Mouse (Mus musculus): Measurements from ENCODE around the gene Slc17a8.
"Not testable (repeated sequence)": the region's sequence is repeated elsewhere in the genome, so short reads cannot be mapped to it uniquely, and the experiment has no call there.

Gene Slc17a8

DNA sequence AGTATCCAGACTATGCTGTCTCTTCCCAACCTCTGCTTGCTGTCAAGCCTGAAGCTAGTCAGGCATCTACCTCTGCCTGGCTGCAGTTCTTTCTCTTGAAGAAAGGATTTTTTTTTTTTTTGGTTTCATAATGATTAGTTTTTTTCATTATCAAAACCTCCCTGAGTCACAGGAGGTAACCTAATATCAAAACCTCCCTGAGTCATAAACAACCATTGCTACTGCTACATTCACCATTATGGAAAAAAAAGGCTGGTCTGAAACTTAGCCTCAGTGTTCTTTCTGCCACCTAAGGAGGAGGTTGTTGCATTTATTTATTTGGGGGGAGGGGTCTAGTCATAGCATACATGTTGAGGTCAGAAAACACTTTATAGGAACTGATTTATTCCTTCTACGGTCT lies 31.2 kb downstream of the Slc17a8 start:
- CTCF ChIA-PET = no interaction called here

DNA sequence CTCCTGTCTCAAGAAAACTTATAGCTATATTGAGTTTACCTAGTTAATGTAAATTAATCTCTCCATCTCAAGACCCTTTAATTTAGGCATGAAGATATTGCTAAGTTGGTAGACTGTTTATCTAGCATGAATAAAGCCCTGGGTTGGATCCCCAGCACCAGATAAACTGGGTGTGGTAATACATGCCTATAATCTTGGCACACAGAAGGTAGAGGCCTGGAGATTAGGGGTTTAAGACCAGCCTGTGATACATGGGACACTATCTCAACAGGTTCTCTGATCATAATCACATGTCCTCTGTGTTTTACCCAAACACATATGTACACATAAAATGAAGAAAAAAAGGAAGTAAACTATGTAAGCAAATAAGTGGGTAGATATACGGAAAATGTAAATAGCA lies 32.3 kb downstream of the Slc17a8 start:
- CTCF ChIA-PET = no interaction called here

DNA sequence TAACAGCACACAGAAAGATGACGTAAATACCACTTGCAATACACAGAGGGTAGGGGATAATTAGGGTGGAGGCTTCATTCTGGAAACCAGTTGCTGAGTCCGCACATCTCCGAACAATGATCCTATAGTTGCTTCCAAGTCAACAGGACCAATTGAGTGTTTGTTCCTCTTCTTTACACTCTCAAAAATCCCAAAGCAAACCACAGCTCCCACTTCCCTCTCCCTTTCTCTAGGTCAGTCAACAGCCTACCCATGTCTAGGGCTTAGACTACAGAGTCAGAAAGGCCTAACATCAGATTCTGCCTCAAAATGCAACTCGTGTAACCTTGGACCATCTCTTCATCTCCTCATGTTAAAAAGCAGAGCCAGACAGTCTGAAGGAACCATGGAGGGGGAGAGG lies 36.3 kb downstream of the Slc17a8 start:
- CTCF ChIA-PET = interaction anchor here (0.7 kb wide), 1 partner anchor 18 kb away, joined by 15 read pairs; no protein-coding TSS in a partner anchor

DNA sequence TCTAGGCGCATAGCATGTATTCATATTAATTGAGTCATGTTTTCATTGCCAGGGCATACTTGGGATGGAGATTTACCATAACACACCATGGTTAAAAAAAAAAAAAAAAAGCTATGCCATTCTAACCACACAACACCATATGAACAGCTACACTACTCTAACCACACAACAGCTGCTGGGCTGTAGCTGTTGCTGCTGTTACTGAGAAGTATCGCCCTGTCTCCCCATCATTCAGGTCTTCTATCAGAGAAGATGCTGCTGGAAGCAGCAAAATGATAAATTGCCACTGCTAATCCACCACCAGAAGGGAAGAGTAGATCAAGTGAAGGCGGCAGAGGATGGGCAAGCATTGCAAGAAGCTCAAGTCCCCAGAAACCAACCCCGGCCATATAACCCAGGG lies 42.3 kb downstream of the Slc17a8 start:
- CTCF ChIA-PET = no interaction called here

DNA sequence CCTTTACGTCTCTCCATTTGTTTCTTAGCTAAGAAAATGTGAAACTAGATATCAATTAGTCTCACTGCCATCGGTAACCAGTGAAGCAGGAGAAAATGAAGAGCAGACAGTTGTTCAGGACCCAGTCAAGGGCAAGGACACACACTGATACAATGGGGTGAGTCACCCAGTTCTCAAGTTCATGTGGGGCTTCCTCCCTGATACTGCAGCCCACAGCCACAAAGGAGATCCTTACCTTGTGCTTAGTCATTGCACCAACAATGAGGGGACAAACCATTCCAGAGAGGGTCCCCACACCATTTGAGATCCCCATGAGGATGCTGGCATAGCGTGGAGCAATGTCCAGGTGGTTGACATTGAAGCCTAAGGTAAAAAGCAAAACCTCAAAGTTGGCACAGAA lies 43.4 kb downstream of the Slc17a8 start:
- CTCF ChIA-PET = no interaction called here

DNA sequence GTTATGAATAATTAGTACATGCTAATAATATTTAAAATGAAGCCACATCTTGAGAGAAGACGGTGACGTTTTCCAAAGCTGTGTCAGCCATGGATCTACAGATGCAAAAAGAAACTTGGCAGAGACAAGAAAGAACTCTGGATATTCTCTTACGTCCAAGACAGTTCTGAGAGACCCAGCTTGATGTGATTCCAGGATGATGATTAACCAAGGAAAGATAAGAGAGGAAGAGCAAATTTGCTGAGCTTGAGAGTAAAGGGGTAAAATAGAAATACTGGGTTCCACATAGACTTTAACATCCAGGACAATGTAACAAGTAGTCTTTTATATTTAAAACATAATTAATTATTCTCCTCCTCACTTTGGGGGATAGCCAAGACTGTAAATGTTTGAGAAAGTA lies 47.6 kb downstream of the Slc17a8 start:
- CTCF ChIA-PET = no interaction called here

DNA sequence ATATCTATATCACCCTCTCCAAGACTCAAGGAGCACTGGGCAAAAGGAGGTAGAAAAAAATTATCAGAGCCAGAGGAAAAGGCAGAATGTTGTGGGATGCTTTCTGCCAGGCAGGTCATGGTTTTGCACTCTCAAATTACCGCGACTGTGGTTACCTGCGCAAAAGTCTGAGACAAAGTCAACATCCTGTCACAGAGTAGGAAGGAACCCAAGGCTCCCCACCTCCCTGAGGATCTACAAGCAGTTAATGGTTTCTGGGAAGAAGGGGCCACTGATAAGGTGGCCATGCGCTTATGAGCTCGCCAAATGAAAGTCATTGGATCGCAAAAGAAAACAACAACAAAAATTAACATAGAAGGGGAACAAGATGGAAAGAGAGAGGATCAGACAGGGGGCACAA lies 48.1 kb downstream of the Slc17a8 start:
- CTCF ChIA-PET = no interaction called here

DNA sequence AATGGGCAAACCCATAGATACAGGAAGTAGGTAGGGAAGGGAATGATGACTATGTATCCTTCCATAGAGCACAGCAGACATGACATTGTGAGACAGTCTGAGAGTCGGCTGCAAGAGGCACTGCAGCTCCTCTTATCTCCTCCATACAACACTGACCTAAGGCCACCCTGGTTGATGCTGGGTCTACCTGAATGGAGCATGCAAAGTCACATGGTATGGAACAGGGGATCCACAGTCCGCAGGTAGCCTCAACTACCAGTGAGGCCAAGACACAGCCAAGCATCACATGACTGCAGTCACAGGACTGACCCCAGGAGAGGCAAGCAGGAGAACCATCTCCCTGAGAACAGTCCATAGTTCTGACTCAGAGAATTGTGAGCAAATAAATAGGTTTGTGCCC lies 53.7 kb downstream of the Slc17a8 start:
- CTCF ChIA-PET = interaction anchor here (0.6 kb wide), 1 partner anchor 17 kb away, joined by 15 read pairs; no protein-coding TSS in a partner anchor

DNA sequence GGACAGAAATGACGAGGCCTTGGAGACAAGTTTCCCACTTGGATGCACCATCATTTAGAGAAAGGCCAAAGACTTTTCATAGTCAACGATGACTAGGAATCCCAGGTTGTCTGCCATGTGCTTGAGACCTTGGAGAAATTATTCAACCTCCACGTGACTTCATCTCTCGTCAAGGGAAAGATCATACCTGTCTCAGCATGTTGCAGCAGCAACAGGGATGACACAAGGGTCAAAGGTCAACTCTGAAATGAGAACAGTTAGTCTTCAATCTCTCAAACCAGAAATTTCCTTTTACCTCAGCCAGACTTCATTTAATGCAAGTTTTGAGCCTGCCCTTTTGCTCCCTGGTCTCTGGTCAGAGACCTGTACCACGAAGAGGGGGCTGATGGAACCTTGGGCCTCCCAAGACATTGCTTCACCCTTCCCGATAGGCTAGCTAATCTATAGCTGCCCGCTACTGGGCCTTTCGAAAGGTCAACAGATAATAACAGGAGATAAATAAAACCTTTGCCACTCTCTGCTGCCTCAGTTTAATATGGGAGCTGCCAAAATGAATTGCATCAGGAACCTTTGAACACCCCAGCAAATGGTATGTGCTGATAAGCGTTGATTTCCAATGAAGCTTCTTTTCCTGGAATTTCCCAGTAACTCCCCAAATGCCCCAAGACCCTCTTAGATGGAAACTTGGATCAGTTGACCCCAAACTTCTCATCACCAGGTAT lies 55.6 kb downstream of the Slc17a8 start:
- CTCF ChIA-PET = no interaction called here

DNA sequence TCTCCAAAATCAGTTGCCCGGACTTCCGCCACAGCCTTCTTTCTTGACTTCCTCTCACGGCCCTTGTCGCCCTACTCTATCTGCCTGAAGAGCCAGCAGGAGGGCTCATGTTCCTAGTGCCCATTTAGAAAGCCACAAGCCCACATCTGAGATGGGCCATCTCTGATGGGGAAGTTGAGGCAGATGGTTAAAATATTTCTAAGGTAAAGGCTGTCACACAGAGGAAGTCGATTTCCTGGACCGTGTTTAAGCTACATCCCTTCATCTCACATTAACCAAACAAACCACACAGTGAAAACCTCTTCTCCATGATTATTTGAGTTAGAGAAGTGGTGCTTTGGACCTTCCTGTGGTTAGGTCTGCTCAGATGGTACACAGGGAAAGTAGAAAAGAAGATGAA lies 58.9 kb downstream of the Slc17a8 start:
- CTCF ChIA-PET = no interaction called here

DNA sequence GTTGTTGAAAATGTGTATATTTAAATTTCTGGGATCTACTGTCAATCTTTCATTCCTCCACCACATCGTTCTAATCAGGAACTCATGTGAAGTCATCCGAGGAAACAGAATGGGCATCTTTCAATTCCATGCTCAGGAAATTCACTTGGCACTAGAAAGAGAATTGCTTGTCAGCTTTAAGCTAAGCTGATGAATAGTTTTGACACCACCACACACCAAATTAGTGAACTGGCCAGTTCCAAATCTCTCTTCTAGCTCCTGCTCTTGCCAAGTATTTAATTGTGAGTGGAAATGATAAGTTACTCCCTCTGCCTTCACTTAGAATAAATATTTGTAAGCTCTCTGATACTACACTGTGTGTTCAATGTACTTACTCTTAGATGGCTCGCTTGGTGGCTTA lies 61.7 kb downstream of the Slc17a8 start:
- CTCF ChIA-PET = no interaction called here

DNA sequence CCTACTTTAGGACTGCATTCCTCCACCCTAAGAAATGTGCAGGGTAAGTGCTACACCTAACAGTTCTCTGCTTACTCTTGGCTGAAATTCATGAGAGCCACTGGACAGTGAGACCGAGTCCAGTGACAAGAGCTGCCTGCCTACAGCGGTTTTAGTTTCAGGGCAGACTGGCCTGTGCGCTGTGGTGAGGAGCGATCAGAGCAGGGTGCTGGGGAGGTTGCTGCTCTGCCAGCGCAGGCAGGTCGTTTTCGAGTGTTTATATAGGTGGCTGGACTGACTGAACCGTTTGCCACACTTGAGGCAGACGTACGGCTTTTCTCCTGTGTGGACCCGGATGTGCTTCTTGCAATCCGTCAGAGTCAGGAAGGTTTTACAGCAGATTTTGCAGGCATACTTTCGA lies 66.2 kb downstream of the Slc17a8 start:
- CTCF ChIA-PET = not testable (repeated sequence)

DNA sequence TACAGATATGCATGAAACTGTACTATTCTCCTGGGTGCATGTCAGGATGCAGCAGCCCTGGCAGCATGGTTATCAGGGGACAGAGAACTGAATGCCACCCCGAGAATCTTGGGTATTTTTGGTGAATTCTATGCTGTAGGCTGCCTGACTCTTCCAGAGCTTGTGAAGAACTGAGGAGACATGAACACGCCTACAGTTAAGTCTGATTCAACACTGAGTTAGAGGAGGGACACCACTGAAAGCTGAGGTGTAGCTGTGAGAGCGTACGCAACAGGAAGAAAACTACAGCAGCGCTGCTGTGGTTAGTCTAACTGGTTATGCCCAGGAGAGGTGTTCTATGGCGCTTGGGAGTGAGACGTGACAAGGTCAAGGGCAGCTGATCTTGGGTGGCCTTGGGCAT lies 67.2 kb downstream of the Slc17a8 start:
- CTCF ChIA-PET = not testable (repeated sequence)

DNA sequence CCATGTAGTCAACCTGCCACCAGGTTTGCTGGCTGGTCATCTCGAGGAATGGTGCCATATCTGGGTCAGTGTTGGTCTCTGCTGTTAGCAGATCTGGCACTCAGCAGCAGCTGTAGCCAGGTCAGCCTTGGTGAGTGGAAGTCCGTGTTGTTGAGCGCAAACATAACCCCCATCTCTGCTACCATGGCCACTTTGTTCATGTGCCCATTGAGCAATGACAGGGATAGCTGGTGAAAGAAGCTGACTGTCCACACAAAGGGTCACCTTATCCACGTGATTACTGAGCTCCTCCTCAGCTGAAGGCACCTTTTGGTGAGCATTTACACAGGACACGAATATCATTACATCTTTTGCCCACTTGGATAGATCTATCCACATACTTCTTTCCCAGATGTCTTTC lies 68.0 kb downstream of the Slc17a8 start:
- CTCF ChIA-PET = no interaction called here

DNA sequence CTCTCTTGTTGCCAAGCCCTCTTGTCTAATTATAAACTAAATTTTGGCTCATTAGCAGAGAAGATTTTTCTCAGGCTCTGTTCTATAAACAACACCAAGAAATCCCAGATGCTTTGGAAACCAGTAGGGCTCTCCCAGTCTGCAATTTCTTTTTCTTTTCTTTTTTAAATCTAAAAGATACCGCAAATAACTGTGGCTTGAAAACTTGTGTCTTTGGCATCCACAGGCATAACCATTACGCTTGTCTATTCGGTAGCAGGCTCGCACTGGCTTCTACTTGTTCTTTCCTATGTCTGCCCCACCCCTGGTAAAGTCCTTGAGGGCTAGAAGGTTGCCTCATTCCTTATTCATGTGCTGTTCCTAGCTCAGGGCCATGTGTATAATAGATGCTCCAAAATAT lies 69.4 kb downstream of the Slc17a8 start:
- CTCF ChIA-PET = no interaction called here

DNA sequence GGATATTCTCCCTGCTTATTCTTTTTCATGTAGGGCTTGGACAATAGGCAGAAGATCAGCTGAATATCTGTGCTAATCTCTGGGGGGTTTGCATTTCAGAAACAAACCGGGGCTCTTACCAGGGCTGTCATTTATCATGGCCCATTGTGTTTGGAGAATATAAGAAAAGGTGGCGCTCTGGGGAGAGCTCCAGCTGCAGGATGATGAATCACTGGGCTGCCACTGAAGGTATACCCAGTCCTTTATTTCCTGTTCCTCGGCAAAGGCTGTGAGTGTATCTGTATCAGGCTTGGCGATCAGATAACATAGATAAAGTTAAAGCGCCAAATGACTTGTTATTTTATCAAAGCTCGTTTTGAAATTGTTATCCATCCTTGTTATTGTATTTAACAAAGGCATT lies 73.0 kb downstream of the Slc17a8 start:
- CTCF ChIA-PET = no interaction called here

DNA sequence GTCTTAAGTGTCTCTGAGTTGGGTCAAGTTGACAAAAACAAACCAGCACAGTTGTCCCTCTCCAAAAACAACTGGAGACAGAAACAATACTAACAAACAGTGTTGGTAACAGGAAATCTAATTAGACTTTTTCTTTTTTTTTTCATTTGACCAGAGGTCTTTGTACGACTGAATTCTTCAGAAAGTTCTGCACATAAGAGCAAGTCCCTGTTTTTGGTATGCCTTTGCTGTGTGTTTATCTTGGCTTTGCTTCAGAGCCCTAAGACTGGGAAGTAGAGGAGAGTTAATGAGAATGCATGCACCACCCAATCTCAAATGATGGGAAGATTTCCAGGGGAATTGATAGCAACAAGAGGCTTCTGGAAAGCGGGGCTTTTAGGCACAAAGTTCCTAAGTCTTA lies 74.1 kb downstream of the Slc17a8 start:
- CTCF ChIA-PET = no interaction called here

DNA sequence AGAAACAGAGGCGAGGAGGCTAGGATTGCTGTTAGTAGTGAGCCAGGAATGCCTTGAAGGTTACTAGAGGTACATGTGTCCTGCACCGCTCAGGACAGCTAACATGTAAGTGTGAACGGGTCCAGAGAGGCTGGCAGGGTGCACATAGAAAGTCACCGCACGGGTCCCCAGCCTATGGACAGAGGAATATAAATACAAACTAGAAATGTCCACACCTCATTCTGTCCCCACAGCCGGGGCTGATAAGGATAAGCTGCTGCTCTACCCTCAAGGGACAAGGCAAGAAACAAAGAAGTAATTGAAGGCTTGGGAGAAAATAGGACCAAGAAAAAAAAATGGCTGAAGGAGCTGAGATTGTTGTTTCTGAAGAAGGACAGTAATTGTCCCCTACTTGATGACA lies 77.2 kb downstream of the Slc17a8 start:
- CTCF ChIA-PET = no interaction called here

DNA sequence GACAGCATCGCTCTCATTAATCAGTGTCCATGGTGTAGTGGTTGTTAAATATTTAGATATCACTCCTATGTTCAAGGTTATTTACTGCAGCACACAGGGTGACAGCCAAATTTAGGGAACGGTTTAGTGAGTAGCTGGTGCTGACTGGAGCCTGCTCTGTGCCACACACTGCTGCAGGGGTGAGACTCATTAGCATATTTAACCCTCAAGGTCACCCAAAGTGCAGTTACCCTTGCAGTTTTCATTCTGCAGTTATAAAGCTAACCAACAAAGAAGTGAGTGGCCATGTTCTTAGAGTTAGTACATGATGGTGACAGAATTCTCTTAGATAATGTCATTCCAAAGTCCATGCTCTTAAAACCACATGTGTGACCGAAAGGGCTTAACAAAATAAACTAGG lies 78.7 kb downstream of the Slc17a8 start:
- CTCF ChIA-PET = no interaction called here

DNA sequence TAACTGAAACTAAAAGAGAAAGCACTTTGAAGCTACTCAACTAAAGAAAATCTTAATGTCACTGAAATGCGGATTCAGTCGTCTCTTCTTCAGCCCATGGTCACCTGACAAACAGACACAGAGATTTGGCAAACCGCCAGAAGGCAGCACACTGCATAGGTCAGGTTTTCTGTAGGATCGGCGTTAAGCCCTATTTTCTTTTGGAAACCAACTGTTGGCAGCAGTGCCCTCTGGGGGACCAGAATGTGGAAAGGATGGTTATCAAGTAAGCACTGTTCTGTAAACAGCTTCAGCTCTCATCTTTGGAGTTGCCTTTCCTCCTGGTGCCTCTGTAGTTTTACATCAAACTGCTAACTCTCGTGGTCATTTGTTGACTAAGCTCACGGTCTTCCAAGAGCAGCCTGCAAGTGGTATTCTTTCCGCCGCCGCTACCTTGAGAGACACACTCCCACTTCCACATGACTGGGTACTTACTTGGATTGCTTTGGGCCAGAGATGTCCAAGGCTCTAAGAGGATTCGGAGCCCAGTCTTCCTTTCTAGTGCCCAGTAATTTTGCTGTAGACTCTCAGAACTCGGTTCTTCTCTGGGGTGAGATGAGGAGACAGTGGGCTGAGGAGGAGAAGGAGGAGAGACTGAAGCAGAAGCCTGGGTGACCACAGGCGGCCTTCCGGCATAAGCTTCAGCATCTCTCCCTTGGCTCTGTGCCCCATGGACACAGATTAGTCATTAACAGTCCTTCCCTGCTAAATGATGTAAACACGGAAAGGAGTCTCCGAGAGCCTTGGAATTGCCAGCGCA lies 87.9 kb downstream of the Slc17a8 start, which contains the start of gene Nr1h4:
TSS of gene Nr1h4 (minus strand) at position 657 of the 799 bp plus-strand sequence.
- CTCF ChIA-PET = no interaction called here

DNA sequence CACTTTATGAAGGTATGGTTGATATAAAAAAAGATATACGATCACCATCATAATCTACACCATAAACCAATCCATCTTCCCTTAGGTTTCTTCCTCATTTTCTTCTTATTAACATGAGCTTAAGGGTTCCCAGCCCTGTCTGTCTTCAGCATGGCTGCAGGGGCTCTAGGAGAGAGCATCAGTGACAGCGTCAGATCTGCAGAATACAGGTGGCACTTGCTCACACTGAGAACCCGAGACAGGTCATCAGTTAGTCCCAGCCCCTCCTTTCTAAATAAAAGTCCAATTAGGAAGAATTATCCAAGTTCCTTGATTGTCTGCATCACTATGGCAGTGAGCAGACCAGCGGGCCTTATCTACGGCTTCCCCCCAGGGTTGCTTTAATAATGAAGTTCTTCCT lies 88.6 kb downstream of the Slc17a8 start:
- CTCF ChIA-PET = no interaction called here

DNA sequence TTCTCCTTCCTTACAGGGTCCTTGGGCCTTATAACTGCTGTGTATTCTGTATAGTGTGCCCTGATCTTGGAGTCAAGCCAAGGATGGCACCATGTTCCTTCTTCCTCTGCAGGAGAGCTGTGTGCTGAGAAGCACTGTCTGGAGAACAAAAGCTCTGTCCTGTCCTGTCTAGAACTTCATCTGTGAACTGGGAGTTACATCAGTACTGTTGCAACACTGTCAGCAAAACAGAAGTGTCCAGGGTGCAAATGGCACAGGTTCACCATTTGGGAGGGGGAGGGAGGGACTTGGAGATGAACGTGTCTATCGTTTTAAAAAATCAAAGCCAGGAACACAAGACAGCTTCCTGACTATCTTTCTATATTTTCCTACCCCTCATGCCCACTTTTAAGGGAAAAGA lies 89.1 kb downstream of the Slc17a8 start:
- CTCF ChIA-PET = no interaction called here

DNA sequence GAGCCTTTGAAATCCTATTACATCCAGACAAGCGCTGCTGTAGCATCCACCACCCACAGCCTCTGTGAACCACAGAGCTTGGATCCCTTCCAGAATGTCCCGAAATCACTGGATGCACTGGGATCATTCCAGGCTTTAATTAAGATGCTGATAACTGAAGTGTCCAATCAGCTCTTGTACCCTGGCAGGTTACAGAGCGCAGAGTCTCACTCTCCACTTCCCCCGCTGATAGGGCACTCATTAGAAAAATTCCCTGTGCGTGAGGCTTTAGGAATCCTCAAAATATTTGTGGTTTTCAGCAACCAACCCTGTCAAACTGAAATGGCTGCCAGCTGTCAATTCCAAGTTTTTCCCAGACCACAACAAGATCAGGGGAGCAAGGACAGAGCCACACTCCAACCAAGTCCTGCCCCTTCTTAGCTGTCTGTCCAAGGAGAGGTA lies 89.8 kb downstream of the Slc17a8 start:
- CTCF ChIA-PET = interaction anchor here (0.6 kb wide), 1 partner anchor 1100 kb away, joined by 13 read pairs; no protein-coding TSS in a partner anchor

DNA sequence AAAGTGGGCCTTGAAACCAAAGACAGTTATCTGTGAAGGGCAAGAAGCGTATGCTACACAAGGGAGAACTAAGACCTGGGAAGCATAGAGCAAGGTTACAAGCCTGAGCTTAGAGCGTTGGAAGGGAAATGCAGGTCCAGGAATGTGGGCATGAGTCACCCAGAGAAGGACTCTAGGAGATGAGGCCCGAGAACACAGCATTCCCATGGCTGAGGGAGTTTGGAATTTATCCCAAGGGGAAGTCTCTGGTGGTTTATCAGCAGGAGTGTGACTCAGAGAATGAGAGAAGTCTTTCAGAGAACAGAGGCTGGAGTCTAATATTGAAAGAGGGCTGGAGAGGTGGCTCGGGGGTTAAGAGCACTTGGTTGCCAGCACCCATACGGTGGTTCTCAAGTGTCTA lies 94.0 kb downstream of the Slc17a8 start:
- CTCF ChIA-PET = no interaction called here
